Mouse (Mus musculus) spleen, adult 2 months (tissue): ENCODE results near the gene Gnai3. TPM values are rescaled to one million over a fixed set of nuclear protein-coding genes. Genes with fewer than 3 reads are reported as not detected.

Experiments
- DNase-seq, 2 experiments: peaks; one replicate each; pipeline versions ENCODE4 v3.0.0 to v3.0.0-alpha.2; 2012 to 2021; ENCODE audit warnings: low spot score in 2 of 2, low read depth in 1 of 2
- H3K27ac ChIP-seq: fragments of 200-500 bp; 2 replicates; pipeline ENCODE4 v1.5.1; 2012; ENCODE audit warnings: low read length, inconsistent platforms; ENCODE audit not compliant: insufficient read depth
- H3K27me3 ChIP-seq: fragments of 200-500 bp; 2 replicates; pipeline ENCODE4 v1.6.1; 2012; ENCODE audit warnings: mild to moderate bottlenecking, moderate library complexity, low read length, inconsistent platforms; ENCODE audit not compliant: control insufficient read depth, insufficient read depth
- H3K36me3 ChIP-seq: fragments of 200-500 bp; 2 replicates; pipeline ENCODE4 v1.6.1; 2012; ENCODE audit warnings: mild to moderate bottlenecking, low read length, inconsistent platforms; ENCODE audit not compliant: control insufficient read depth, insufficient read depth
- H3K4me1 ChIP-seq: fragments of 200-500 bp; 2 replicates; pipeline ENCODE4 v1.6.1; 2011; ENCODE audit warnings: inconsistent platforms; ENCODE audit not compliant: control insufficient read depth, insufficient read depth, insufficient read length
- H3K4me3 ChIP-seq: fragments of 200-500 bp; 2 replicates; pipeline ENCODE4 v1.5.1; 2011; ENCODE audit warnings: mild to moderate bottlenecking, inconsistent platforms; ENCODE audit not compliant: insufficient read depth, insufficient read length; ENCODE audit errors: extremely low read depth
- CTCF ChIP-seq: fragments of 200-500 bp; IDR thresholded peaks from 2 replicates; pipeline ENCODE4 v1.5.1; 2011; ENCODE audit warnings: mild to moderate bottlenecking, inconsistent platforms; ENCODE audit not compliant: insufficient read depth, insufficient read length, insufficient replicate concordance; ENCODE audit errors: extremely low read depth
- POLR2A ChIP-seq: fragments of 200-500 bp; IDR thresholded peaks from 2 replicates; pipeline ENCODE4 v1.6.1; 2011; ENCODE audit warnings: low read depth, low read length, inconsistent platforms
- WGBS: fragments of 180-500 bp; shearing (Covaris S2); methylation state at CpG from one replicate; pipeline ENCODE4 v1.1.7; 2018; 5-methylcytosine and 5-hydroxymethylcytosine counted together
- polyA plus RNA-seq: library from polyadenylated mRNA; depleted of rRNA; stranded (reverse); fragments of >200 nt; gene quantifications from 2 replicates; pipeline ENCODE4 v1.2.3, GENCODE M21; 2012

The Gnai3 gene
- polyA plus RNA-seq, 1 experiment = 11.3 TPM

DNA sequence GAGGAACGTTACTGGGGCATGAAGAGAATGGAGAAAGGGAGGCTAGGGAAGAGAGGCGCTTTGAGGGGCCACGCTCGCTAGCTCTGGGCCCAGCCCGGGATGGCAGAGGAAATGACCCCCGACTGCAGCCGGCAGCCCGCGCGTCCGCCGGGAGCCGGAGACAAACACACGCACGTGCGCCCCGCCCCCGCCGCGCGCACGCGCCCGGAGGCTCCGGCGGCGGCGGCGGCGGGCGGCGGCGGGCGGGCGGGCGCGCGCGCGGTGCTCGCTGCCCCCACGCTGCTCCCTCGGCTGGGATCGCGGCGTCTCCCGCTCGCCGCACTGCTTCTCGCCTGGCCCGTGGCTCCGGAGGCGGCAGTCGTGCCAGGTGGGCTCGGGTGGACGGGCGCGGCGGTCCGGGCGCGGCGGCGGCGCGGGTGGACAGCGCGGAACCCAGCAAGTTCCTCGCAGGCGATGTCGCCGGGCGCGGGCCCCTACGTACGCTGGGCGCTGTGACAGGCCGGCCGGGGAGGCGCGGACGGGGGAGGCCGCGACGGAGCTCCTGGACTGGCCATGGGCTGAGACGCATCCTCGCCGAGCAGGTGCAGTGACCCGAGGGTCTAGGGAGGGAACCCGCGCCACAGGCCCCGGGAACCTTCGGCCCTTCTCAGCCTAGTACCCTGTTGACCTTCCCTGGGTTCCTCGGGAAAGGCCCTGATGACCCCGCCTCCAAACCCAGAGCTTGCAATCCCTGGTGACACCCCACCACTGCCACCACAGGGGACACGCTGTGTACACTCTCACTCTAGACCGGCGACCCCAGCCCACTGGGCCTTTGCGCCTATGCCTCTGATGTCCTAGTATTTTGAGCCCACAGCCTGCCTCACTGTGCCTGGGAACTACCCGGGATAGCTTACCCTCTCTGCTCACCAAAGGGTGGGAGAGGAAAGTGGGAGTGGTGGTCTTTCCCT, 40.4 kb upstream of the Gnai3 start, which contains the start of gene Amigo1:
Gene Amigo1 (plus strand): TSS at position 238 of the 950 bp plus-strand sequence.
- WGBS = 3% methylated on average over 73 of the region's 100 CpGs
- TF ChIP-seq CTCF = no peak
- TF ChIP-seq POLR2A = no peak
- Histone ChIP-seq H3K4me1 (peaks cover 7% of the 10 kb centered on the region), H3K36me3 (no peaks in the 10 kb centered on the region), H3K27me3 (peaks cover 5% of the 10 kb centered on the region), H3K4me3 (peak within 1 kb of the TSS; percentile 78), H3K27ac (no peak within 1 kb of the TSS)
- DNase-seq = peak in 1 of 2 experiments; percentile 33

DNA sequence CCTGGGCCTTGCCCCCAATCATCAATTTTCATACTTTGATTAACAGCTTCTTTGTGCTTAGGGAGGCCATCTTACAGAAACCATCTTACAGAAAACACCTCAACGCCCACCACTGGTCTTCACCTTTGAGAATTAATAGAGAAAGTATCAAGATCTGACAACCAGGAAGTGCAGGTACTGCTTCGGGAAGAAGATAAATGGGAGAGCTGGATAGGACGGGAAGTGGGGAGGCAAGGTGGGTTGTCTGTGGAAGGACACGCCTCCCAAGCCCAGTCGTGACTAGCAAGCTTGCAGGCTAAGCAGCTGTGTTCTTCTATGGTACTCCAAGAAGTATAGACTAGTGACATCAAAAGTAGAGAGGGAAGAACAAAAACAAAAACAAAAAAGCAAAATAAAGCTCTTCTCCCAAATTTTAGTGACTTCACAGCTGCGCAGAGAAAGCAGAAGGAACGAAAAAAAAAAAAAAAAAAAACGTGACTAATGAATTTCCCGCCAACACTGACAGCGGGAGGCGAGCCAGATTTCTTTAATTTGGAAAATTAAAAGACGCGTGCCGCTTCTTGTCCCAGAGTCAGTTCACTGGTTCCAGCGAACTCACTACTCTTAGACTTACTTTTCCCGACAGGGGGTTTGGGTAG, 39.6 kb upstream of the Gnai3 start:
- H3K36me3 ChIP-seq = no peaks in the 10 kb centered on the region
- TF ChIP-seq CTCF (no peak), POLR2A (no peak)
- peak overlapping the region; percentile 67 for H3K4me3 ChIP-seq
- no peak for DNase-seq
- H3K4me1 ChIP-seq = peaks cover 7% of the 10 kb centered on the region
- peaks cover 5% of the 10 kb centered on the region for H3K27me3 ChIP-seq
- H3K27ac ChIP-seq = no peak overlapping the region
- WGBS = 8% methylated on average over 16 of the region's 16 CpGs

DNA sequence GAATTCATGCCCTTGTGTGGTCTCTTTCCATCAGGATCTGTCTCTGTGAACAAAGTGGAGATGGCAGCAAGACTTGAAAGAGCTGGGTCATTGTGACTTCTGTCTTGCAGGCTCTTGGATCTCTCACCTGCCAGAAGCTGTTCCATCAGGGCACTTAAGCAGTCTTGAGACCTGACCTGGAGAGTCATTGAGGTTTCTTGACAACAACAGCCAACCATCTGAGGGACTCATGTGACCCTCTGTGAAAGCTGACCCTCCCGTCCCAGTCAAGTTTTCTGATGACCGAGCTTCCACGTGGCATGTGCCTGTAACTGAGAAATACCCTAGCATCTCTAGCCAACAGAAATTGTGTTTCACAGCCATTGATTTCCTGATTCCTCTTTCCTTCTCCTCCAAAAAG, 38.8 kb upstream of the Gnai3 start:
- no peak for TF ChIP-seq POLR2A
- no peak for TF ChIP-seq CTCF
- Histone ChIP-seq H3K4me3 (no peak overlapping the region), H3K36me3 (no peaks in the 10 kb centered on the region), H3K4me1 (peaks cover 7% of the 10 kb centered on the region), H3K27me3 (peaks cover 5% of the 10 kb centered on the region), H3K27ac (no peak overlapping the region)
- WGBS = 86% methylated on average over 3 of the region's 3 CpGs
- no peak for DNase-seq

DNA sequence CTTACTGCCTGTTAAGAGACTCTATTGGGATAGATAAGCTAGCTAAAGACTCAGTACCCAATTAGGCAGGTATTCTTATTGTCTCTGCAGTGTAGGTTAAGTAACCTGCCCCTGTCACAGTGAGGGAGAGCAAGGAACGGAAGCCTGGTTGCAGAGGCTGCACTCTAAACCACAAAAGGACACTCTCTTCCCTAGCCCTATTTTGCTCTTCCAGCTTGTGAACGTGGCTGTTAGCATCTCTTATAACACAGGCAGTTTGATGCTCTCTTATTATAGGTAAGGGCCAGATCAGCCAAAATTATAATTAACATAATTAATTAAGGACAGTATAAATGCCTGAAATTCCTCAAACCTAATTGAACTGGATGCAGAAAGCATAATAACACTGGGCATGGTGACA, 34.6 kb upstream of the Gnai3 start:
- no peak for DNase-seq
- no peaks in the 10 kb centered on the region for H3K27me3 ChIP-seq
- WGBS = 26% methylated on average over 2 of the region's 2 CpGs
- H3K4me1 ChIP-seq = no peaks in the 10 kb centered on the region
- TF ChIP-seq POLR2A (no peak), CTCF (no peak)
- no peaks in the 10 kb centered on the region for H3K36me3 ChIP-seq
- H3K27ac ChIP-seq = no peak overlapping the region
- H3K4me3 ChIP-seq = no peak overlapping the region

DNA sequence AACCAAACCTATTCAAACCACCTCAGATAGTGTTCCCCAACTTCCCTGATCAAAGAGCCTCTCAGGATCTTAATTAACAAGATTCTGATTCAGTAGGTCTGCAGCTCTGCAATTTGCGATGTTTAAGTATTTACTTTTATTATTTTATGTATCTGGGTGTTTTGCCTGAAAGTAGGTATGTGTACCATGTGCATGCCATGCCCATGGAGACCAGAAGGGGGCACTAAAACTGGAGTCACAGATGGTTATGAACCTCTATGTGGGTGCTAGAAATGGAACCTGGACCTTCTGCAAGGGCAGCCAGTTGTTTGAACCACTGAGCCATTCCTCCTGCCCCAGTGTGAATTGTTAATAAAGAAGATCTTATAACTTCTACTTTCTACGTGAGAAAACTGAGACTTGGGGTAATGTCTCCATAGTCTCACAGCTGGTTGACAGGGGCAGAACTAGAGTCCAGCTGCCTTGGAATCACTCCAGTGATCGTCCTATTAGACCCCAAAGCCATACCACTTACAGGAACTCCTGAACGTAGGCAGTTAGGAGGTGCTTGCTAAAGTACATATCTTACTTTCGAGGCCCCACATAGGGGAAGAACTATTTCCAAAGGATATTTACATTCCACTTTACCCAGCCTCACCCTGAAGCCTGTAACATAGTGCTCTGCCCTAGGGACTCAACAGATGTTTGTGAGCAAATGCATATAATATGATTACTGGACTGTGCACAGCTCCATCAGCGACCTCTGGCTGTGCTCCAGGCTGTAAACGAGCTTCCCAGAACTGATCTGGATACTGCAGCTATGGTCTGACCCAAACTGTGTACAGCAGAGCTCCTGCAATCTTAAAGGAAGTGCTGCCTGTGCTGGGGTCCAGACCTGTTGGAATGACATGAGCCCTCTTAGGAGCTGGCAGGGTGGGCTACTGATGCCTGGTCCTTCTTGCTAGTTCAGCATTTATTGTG, 33.1 kb upstream of the Gnai3 start:
- Histone ChIP-seq H3K4me1 (no peaks in the 10 kb centered on the region), H3K4me3 (no peak overlapping the region), H3K27ac (no peak overlapping the region), H3K36me3 (no peaks in the 10 kb centered on the region), H3K27me3 (no peaks in the 10 kb centered on the region)
- no peak for TF ChIP-seq CTCF
- TF ChIP-seq POLR2A = no peak
- 85% methylated on average over 7 of the region's 7 CpGs for WGBS
- DNase-seq = no peak

DNA sequence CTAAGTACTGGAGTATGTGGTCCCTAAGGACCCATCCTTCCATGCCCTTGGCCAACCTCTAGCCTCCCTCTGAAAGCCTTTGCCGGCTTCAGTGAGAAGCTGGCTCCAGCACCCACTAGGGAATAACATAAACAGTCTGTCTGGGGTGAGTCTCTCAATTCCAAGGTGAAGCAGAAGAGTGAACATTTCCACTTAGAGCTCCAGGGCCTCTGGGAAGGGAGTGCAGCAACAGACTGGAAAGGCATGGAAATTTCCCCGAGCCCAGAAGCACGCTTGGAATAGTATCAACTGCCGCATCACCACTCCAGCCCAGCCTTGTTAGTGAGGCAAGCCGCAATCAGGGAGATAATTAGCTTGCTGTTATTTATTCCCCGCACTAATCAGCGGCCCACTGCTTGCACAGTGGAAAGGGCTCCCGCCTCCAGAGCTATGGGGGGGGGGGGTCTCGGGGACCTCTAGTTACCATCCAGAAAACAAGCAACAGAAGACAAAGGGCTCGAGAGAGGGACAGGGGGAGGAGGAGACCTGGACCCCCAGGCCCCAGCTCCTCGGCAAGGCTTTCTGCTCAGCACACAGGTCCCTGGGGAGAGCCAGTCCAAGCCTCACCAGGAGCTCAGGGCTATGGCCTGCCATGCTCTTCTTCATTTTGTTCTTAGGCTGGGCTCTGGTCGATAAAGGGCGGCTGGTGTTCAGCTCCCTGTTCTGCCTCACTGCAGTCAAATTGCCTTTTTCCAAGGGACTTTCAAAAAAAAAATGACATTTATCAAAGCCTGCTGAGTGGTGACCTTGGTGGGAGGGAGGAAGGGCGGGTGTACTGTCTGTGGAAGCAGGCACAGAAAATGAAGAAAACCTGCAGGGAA, 29.0 kb upstream of the Gnai3 start:
- no peak for TF ChIP-seq CTCF
- no peak for TF ChIP-seq POLR2A
- Histone ChIP-seq H3K36me3 (no peaks in the 10 kb centered on the region), H3K27me3 (no peaks in the 10 kb centered on the region), H3K4me3 (no peak overlapping the region), H3K27ac (no peak overlapping the region), H3K4me1 (no peaks in the 10 kb centered on the region)
- no peak for DNase-seq
- WGBS = 66% methylated on average over 14 of the region's 14 CpGs
